Mouse (Mus musculus): Measurements from ENCODE around the gene Mmp15. TPM values are rescaled to one million over a fixed set of nuclear protein-coding genes. Genes with fewer than 3 reads are reported as not detected.

Gene Mmp15
- polyA plus RNA-seq, 1 experiment from 2014 or later: 86.0 TPM

DNA sequence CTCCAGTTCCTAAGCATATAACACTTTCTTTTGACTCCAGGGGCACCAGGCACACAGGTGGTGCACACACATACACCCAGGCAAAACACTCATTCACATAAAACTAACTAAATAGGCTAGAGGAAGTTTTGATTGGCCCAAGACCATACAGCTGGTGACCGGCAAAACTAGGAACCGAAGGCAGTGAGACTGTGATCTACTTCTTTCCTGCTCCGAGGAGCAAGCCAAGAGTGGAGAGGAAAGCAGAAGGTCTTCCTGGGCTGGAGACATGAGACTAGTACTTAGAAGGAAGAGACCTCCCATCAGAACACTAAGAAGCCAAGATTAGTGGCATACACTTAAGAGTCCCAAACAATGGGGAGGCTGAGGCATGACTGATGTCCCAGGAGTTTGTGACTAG, 28.9 kb upstream of the Mmp15 start:
- no peak overlapping the region for H3K4me2 ChIP-seq
- WGBS: 71% methylated on average over 3 of the region's 3 CpGs
- peaks cover 54% of the 10 kb centered on the region for H3K4me1 ChIP-seq (replicated peaks)
- no peak overlapping the region for H3K9ac ChIP-seq
- H3K27me3 ChIP-seq (replicated peaks): peaks cover 11% of the 10 kb centered on the region
- H3K27ac ChIP-seq (ENCODE audit: poor library complexity, severe bottlenecking): no peak overlapping the region
- H3K4me3 ChIP-seq: no peak overlapping the region
- ATAC-seq (ENCODE audit: insufficient number of reproducible peaks, low FRiP score): no peak
- peaks cover 40% of the 10 kb centered on the region for H3K36me3 ChIP-seq
- 0 out of 2 replicates have a peak, but pooled peaks cover under 1% of the 10 kb centered on the region for H3K9me3 ChIP-seq (replicated peaks)

GRCm38 (mm10) chr8:95324646-95325045, 27.4 kb upstream of the Mmp15 start:
- WGBS: 58% methylated on average over 5 of the region's 5 CpGs
- H3K4me1 ChIP-seq (replicated peaks): peaks cover 58% of the 10 kb centered on the region

DNA sequence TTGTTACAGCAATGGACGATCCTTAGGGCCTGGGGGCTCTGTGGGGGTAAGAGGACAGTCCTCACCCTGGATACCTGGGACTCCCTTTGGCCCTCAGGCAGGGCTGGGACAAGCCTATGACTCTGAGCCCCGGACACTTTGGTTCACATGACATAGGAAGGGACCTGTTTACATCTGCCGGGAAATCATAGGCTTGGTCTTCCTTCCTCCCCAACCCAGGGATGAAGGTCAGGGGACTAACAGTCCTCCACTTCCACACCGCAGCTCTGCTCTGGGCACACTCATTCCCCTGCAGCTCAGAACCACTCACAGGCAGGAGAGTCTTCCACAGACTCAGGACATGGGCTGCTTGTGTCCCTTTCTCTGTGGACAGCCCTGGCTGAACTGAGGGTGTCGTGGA, 25.2 kb upstream of the Mmp15 start:
- WGBS: 87% methylated on average over 5 of the region's 5 CpGs
- Histone ChIP-seq H3K36me3 (peaks cover 56% of the 10 kb centered on the region), H3K4me2 (no peak overlapping the region), H3K9me3 (replicated peaks) (no peaks in the 10 kb centered on the region), H3K27ac (ENCODE audit: poor library complexity, severe bottlenecking) (no peak overlapping the region), H3K27me3 (replicated peaks) (no peaks in the 10 kb centered on the region), H3K4me3 (no peak overlapping the region), H3K9ac (no peak overlapping the region), H3K4me1 (replicated peaks) (peaks cover 52% of the 10 kb centered on the region)
- no peak for ATAC-seq (ENCODE audit: insufficient number of reproducible peaks, low FRiP score)

More at GRCm38 (mm10) chr8:95324646-95325045, 27.4 kb upstream of the Mmp15 start:
- Histone ChIP-seq H3K9ac (no peak overlapping the region), H3K9me3 (replicated peaks) (no peaks in the 10 kb centered on the region), H3K36me3 (peaks cover 54% of the 10 kb centered on the region), H3K27ac (ENCODE audit: poor library complexity, severe bottlenecking) (no peak overlapping the region), H3K27me3 (replicated peaks) (peaks cover 4% of the 10 kb centered on the region), H3K4me3 (no peak overlapping the region), H3K4me2 (no peak overlapping the region)
- no peak for ATAC-seq (ENCODE audit: insufficient number of reproducible peaks, low FRiP score)

GRCm38 (mm10) chr8:95327866-95328465, 24.1 kb upstream of the Mmp15 start:
- H3K36me3 ChIP-seq: peaks cover 56% of the 10 kb centered on the region
- WGBS: 81% methylated on average over 46 of the region's 46 CpGs

DNA sequence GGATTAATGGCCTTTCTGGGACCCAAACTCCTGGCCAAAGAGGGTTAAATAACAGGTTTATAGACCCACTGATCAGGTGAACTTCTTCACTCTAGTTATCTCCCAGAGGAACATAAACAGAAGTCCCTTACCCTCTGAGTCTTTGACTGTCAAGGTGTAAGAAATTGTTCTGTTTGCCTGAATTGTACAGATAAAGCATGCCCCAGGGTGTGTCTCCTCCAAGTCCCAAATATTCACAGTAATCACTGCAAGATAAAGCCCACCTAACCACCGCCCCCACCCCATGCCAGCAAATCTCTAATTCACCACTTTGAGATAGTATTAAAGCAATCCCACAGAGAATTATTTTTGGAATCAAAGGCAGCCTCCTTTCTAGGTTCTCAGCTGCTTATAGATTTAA, 21.7 kb upstream of the Mmp15 start:
- 43% methylated on average over 1 of the region's 1 CpGs for WGBS
- H3K27ac ChIP-seq (ENCODE audit: poor library complexity, severe bottlenecking): no peak overlapping the region
- peaks cover 62% of the 10 kb centered on the region for H3K36me3 ChIP-seq
- peaks cover 34% of the 10 kb centered on the region for H3K4me1 ChIP-seq (replicated peaks)
- no peak for ATAC-seq (ENCODE audit: insufficient number of reproducible peaks, low FRiP score)
- peak overlapping the region; percentile 87 for H3K4me3 ChIP-seq
- no peaks in the 10 kb centered on the region for H3K27me3 ChIP-seq (replicated peaks)
- no peaks in the 10 kb centered on the region for H3K9me3 ChIP-seq (replicated peaks)
- peak overlapping the region; percentile 90 for H3K4me2 ChIP-seq
- H3K9ac ChIP-seq: peak overlapping the region; percentile 89

More at GRCm38 (mm10) chr8:95327866-95328465, 24.1 kb upstream of the Mmp15 start:
- H3K27me3 ChIP-seq (replicated peaks): no peaks in the 10 kb centered on the region
- no peak overlapping the region for H3K9ac ChIP-seq
- no peak overlapping the region for H3K4me3 ChIP-seq
- H3K4me1 ChIP-seq (replicated peaks): peaks cover 49% of the 10 kb centered on the region
- no peak for ATAC-seq (ENCODE audit: insufficient number of reproducible peaks, low FRiP score)
- H3K4me2 ChIP-seq: no peak overlapping the region
- H3K9me3 ChIP-seq (replicated peaks): no peaks in the 10 kb centered on the region
- no peak overlapping the region for H3K27ac ChIP-seq (ENCODE audit: poor library complexity, severe bottlenecking)

DNA sequence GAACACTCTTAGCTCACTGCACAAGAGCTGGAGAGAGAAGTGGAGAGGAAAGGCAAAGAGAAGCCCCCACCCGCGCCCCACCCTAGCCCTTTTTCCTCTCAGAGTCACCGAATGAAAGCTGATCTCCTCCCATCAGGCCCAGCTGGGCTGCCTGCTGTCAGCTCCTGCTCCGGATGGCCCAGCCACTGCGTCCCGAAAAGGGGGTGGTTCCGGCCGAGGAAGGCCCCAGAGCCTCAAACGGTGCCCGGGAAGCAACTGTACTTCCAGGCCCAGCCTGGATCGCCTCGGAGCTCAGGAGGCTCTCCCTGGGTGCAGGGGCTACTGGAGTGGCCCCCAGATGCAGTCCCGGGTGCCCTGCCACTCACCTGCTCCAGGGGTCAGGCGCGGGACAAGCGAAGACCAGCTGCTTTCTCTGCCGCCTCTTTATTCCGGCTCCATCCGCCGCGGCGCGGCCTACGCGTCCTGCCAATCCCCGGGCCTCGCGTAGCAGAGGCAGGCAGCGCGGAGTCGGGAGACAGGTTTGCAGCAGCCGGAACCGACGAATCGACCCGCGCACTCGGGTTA, 20.8 kb upstream of the Mmp15 start:
- Histone ChIP-seq H3K4me3 (peak overlapping the region; percentile 87), H3K4me1 (replicated peaks) (peaks cover 28% of the 10 kb centered on the region), H3K9ac (peak overlapping the region; percentile 89), H3K9me3 (replicated peaks) (no peaks in the 10 kb centered on the region), H3K27me3 (replicated peaks) (no peaks in the 10 kb centered on the region), H3K36me3 (peaks cover 58% of the 10 kb centered on the region), H3K4me2 (peak overlapping the region; percentile 90), H3K27ac (ENCODE audit: poor library complexity, severe bottlenecking) (peak overlapping the region; percentile 99)
- WGBS: under 1% methylated on average over 38 of the region's 38 CpGs
- ATAC-seq (ENCODE audit: insufficient number of reproducible peaks, low FRiP score): peak; percentile 49

DNA sequence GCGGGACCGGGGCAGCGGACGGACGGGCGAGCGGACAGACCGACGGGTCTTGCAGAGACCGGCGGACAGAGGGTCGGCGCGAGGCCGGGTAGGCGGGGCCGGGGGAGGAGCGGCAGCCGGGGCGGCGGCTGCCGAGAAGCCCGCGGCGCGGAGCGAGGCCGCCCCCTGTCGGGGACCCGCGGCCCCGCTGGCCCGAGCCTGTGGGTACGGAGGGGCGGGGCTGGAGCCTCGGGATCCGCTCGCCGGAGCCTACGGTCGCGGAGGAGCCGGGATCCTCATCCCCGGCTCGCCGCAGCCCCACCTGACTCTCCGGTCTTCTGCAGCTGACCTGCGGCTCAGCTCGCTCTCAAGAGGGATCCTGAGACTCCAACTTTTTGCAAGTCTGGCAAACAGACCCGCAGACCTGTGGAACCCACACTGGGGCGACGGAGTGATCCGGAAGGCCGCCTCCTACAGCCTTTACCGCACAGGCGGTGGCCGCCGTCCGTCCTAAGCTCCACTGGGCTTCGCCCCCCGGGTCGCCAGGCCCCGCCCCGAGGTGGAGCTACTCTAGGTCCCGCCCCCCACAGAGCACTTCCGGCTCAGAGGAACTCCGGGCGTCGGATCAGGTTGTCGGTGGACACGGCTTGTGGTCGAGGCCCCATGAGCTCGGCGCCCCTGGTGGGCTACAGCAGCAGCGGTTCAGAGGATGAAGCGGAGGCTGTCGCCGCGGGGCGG, 20.2 kb upstream of the Mmp15 start, which contains the start of the genes Zfp319 and Usb1:
TSS of gene Zfp319 (minus strand) at position 231 of the 717 bp plus-strand sequence.
TSS of gene Usb1 (plus strand) at position 565 of the 717 bp plus-strand sequence.
- Histone ChIP-seq H3K4me3 (peak within 1 kb of the TSS; percentile 87), H3K4me1 (replicated peaks) (peaks cover 24% of the 10 kb centered on the region), H3K27me3 (replicated peaks) (no peaks in the 10 kb centered on the region), H3K9me3 (replicated peaks) (no peaks in the 10 kb centered on the region), H3K36me3 (peaks cover 53% of the 10 kb centered on the region), H3K9ac (peak within 1 kb of the TSS; percentile 89), H3K4me2 (peak within 1 kb of the TSS; percentile 90), H3K27ac (ENCODE audit: poor library complexity, severe bottlenecking) (peak within 1 kb of the TSS; percentile 99)
- WGBS: under 1% methylated on average over 73 of the region's 80 CpGs
- peak; percentile 96 for ATAC-seq (ENCODE audit: insufficient number of reproducible peaks, low FRiP score)

DNA sequence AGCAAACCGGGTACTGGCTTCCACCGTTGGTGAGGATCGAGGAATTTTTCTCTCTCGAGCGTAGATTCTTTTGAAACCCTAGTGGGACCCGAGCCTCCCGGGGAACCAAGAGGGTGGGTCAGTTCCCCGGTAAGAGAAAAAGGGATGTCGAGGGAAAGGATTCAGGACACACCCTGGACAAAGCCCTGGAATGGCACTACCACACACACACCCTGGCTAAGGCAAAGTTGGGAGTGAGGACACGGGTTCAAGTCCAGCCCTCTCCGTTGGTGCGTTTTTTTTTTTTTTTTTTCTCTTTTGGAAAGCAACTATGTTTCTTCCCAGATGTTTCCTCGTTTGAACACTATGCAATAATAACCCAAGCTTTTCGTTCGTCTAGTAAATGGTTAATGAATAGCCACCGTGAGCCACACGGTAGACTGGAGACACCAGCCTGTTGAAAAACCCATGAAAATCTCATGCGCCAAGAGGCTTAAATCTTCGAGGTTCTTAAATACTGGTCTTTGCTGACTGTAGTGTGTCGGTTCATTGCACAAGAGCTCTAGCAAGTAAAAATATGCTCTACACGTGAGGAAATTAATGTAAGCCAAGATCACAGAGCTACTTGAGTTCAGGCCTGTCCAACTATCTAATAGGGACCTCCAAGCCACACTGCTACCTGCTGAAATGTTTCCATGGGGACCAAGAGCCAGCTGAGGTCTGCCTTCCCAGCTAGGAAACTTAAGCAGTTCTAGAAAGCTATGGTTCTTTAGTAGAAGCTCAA, 19.4 kb upstream of the Mmp15 start:
- peaks cover 53% of the 10 kb centered on the region for H3K36me3 ChIP-seq
- 25% methylated on average over 21 of the region's 21 CpGs for WGBS
- H3K4me3 ChIP-seq: peak overlapping the region; percentile 87
- peaks cover 21% of the 10 kb centered on the region for H3K4me1 ChIP-seq (replicated peaks)
- no peaks in the 10 kb centered on the region for H3K27me3 ChIP-seq (replicated peaks)
- no peaks in the 10 kb centered on the region for H3K9me3 ChIP-seq (replicated peaks)
- H3K9ac ChIP-seq: peak overlapping the region; percentile 89
- H3K27ac ChIP-seq (ENCODE audit: poor library complexity, severe bottlenecking): peak overlapping the region; percentile 99
- ATAC-seq (ENCODE audit: insufficient number of reproducible peaks, low FRiP score): no peak
- H3K4me2 ChIP-seq: peak overlapping the region; percentile 90

- Histone ChIP-seq H3K27ac (ENCODE audit: poor library complexity, severe bottlenecking) (no peak overlapping the region), H3K4me1 (replicated peaks) (peaks cover 5% of the 10 kb centered on the region), H3K9ac (no peak overlapping the region), H3K4me3 (no peak overlapping the region), H3K9me3 (replicated peaks) (no peaks in the 10 kb centered on the region), H3K36me3 (peaks cover 60% of the 10 kb centered on the region), H3K4me2 (no peak overlapping the region), H3K27me3 (replicated peaks) (no peaks in the 10 kb centered on the region)
- WGBS: 85% methylated on average over 1 of the region's 1 CpGs
- ATAC-seq (ENCODE audit: insufficient number of reproducible peaks, low FRiP score): no peak
These were observed 16.4 kb upstream of the Mmp15 start for GRCm38 (mm10) chr8:95335706-95336105.

GRCm38 (mm10) chr8:95336363-95336762, 15.7 kb upstream of the Mmp15 start:
- Histone ChIP-seq H3K4me2 (no peak overlapping the region), H3K36me3 (peaks cover 67% of the 10 kb centered on the region), H3K27me3 (replicated peaks) (no peaks in the 10 kb centered on the region), H3K4me3 (no peak overlapping the region), H3K4me1 (replicated peaks) (peaks cover 5% of the 10 kb centered on the region), H3K9me3 (replicated peaks) (no peaks in the 10 kb centered on the region), H3K9ac (no peak overlapping the region), H3K27ac (ENCODE audit: poor library complexity, severe bottlenecking) (no peak overlapping the region)
- ATAC-seq (ENCODE audit: insufficient number of reproducible peaks, low FRiP score): no peak

DNA sequence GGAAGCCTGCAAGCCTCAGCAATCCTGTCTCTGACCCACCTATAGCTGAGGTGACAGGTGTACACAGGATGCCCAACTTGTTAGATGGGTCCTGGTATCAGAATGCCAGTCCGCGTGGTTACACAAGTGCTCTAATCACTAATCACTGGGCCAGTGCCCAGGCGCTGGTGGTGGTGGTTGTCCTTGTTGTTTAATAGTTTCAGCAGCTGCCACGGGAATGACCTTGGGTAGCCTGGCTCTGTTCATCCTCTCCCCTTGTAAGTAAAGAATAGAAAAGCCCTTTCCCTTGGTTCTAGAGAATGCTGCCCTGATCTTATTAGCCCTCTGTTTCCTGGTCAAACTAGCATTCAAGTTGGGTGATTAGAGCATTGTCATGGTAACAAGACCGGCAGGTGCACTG, 10.3 kb upstream of the Mmp15 start:
- H3K27ac ChIP-seq (ENCODE audit: poor library complexity, severe bottlenecking): no peak overlapping the region
- peaks cover 87% of the 10 kb centered on the region for H3K36me3 ChIP-seq
- H3K9ac ChIP-seq: 0 out of 2 replicates have a peak overlapping the region, but pooled peaks have one; percentile 32
- no peak overlapping the region for H3K4me3 ChIP-seq
- no peak overlapping the region for H3K4me2 ChIP-seq
- WGBS: 62% methylated on average over 5 of the region's 5 CpGs
- H3K9me3 ChIP-seq (replicated peaks): no peaks in the 10 kb centered on the region
- peaks cover 5% of the 10 kb centered on the region for H3K4me1 ChIP-seq (replicated peaks)
- H3K27me3 ChIP-seq (replicated peaks): no peaks in the 10 kb centered on the region
- ATAC-seq (ENCODE audit: insufficient number of reproducible peaks, low FRiP score): no peak
